Mouse (Mus musculus): ENCODE data around the gene Degs1. TPM values are rescaled to one million over a fixed set of nuclear protein-coding genes. Genes with fewer than 3 reads are reported as not detected.

The Degs1 gene
- total and polyA plus RNA-seq, 3 experiments: 50.3 to 54.1 (median 51.0) TPM

- intact Hi-C loops (cut with DNase I): no loop called here
- WGBS: 86% methylated on average over 10 of the region's 10 CpGs
- no peak overlapping the region for H3K27ac ChIP-seq
- no peak for DNase-seq
- H3K4me1 ChIP-seq (ENCODE audit: control insufficient read depth, insufficient read depth, low read length): no peaks in the 10 kb centered on the region
- no peaks in the 10 kb centered on the region for H3K36me3 ChIP-seq (ENCODE audit: control insufficient read depth, insufficient read depth, low read length)
- H3K79me2 ChIP-seq (replicated peaks; ENCODE audit: control insufficient read depth, insufficient read depth, low read length): no peaks in the 10 kb centered on the region
- no peaks in the 10 kb centered on the region for H3K27me3 ChIP-seq (ENCODE audit: control insufficient read depth, insufficient read depth, low read length)
- no peak overlapping the region for H3K4me3 ChIP-seq
- TF ChIP-seq CTCF (IDR thresholded peaks at IDR 0.05) (no peak), EP300 (IDR thresholded peaks at IDR 0.05; ENCODE audit: insufficient read depth, low read depth, low read length) (no peak), POLR2A (IDR thresholded peaks at IDR 0.05; ENCODE audit: insufficient read depth, low read depth, low read length) (no peak)
- H3K9ac ChIP-seq (ENCODE audit: low read depth, low read length): no peak overlapping the region
Measured at GRCm38 (mm10) chr1:182252534-182253171, 30.0 kb downstream of the Degs1 start.

- H3K79me2 ChIP-seq (replicated peaks; ENCODE audit: control insufficient read depth, insufficient read depth, low read length): no peaks in the 10 kb centered on the region
Measured at GRCm38 (mm10) chr1:182250734-182251133, 31.9 kb downstream of the Degs1 start.

GRCm38 (mm10) chr1:182249298-182249697 is 33.3 kb downstream of the Degs1 start:
- Histone ChIP-seq H3K9ac (ENCODE audit: low read depth, low read length) (no peak overlapping the region), H3K79me2 (replicated peaks; ENCODE audit: control insufficient read depth, insufficient read depth, low read length) (no peaks in the 10 kb centered on the region), H3K4me1 (ENCODE audit: control insufficient read depth, insufficient read depth, low read length) (no peaks in the 10 kb centered on the region), H3K27me3 (ENCODE audit: control insufficient read depth, insufficient read depth, low read length) (no peaks in the 10 kb centered on the region), H3K27ac (no peak overlapping the region), H3K36me3 (ENCODE audit: control insufficient read depth, insufficient read depth, low read length) (no peaks in the 10 kb centered on the region), H3K4me3 (no peak overlapping the region)
- no peak for DNase-seq
- intact Hi-C loops (cut with DNase I): no loop called here
- WGBS: 29% methylated on average over 8 of the region's 8 CpGs
- TF ChIP-seq CTCF (IDR thresholded peaks at IDR 0.05) (no peak), EP300 (IDR thresholded peaks at IDR 0.05; ENCODE audit: insufficient read depth, low read depth, low read length) (no peak), POLR2A (IDR thresholded peaks at IDR 0.05; ENCODE audit: insufficient read depth, low read depth, low read length) (no peak)

More at GRCm38 (mm10) chr1:182250734-182251133, 31.9 kb downstream of the Degs1 start:
- DNase-seq: no peak
- 61% methylated on average over 4 of the region's 4 CpGs for WGBS
- Histone ChIP-seq H3K27me3 (ENCODE audit: control insufficient read depth, insufficient read depth, low read length) (no peaks in the 10 kb centered on the region), H3K27ac (no peak overlapping the region), H3K9ac (ENCODE audit: low read depth, low read length) (no peak overlapping the region), H3K4me3 (no peak overlapping the region), H3K36me3 (ENCODE audit: control insufficient read depth, insufficient read depth, low read length) (no peaks in the 10 kb centered on the region), H3K4me1 (ENCODE audit: control insufficient read depth, insufficient read depth, low read length) (no peaks in the 10 kb centered on the region)
- no peak for TF ChIP-seq EP300 (IDR thresholded peaks at IDR 0.05; ENCODE audit: insufficient read depth, low read depth, low read length)
- intact Hi-C loops (cut with DNase I): no loop called here

GRCm38 (mm10) chr1:182245003-182245402 is 37.6 kb downstream of the Degs1 start:
- DNase-seq: no peak
- intact Hi-C loops (cut with DNase I): no loop called here
- Histone ChIP-seq H3K36me3 (ENCODE audit: control insufficient read depth, insufficient read depth, low read length) (no peaks in the 10 kb centered on the region), H3K79me2 (replicated peaks; ENCODE audit: control insufficient read depth, insufficient read depth, low read length) (no peaks in the 10 kb centered on the region), H3K27me3 (ENCODE audit: control insufficient read depth, insufficient read depth, low read length) (no peaks in the 10 kb centered on the region), H3K9ac (ENCODE audit: low read depth, low read length) (no peak overlapping the region), H3K4me3 (no peak overlapping the region), H3K4me1 (ENCODE audit: control insufficient read depth, insufficient read depth, low read length) (no peaks in the 10 kb centered on the region), H3K27ac (no peak overlapping the region)
- WGBS: 92% methylated on average over 5 of the region's 5 CpGs
- TF ChIP-seq EP300 (IDR thresholded peaks at IDR 0.05; ENCODE audit: insufficient read depth, low read depth, low read length) (no peak), CTCF (IDR thresholded peaks at IDR 0.05) (no peak), POLR2A (IDR thresholded peaks at IDR 0.05; ENCODE audit: insufficient read depth, low read depth, low read length) (no peak)

GRCm38 (mm10) chr1:182238056-182238703 is 44.4 kb downstream of the Degs1 start:
- Histone ChIP-seq H3K27me3 (ENCODE audit: control insufficient read depth, insufficient read depth, low read length) (no peaks in the 10 kb centered on the region), H3K79me2 (replicated peaks; ENCODE audit: control insufficient read depth, insufficient read depth, low read length) (no peaks in the 10 kb centered on the region), H3K36me3 (ENCODE audit: control insufficient read depth, insufficient read depth, low read length) (no peaks in the 10 kb centered on the region), H3K4me3 (no peak overlapping the region), H3K27ac (no peak overlapping the region), H3K4me1 (ENCODE audit: control insufficient read depth, insufficient read depth, low read length) (no peaks in the 10 kb centered on the region), H3K9ac (ENCODE audit: low read depth, low read length) (no peak overlapping the region)
- intact Hi-C loops (cut with DNase I): no loop called here
- 34% methylated on average over 7 of the region's 7 CpGs for WGBS
- TF ChIP-seq EP300 (IDR thresholded peaks at IDR 0.05; ENCODE audit: insufficient read depth, low read depth, low read length) (no peak), POLR2A (IDR thresholded peaks at IDR 0.05; ENCODE audit: insufficient read depth, low read depth, low read length) (no peak), CTCF (IDR thresholded peaks at IDR 0.05) (no peak)
- DNase-seq: no peak

GRCm38 (mm10) chr1:182237386-182237785 is 45.2 kb downstream of the Degs1 start:
- 54% methylated on average over 1 of the region's 1 CpGs for WGBS
- intact Hi-C loops (cut with DNase I): no loop called here

More at GRCm38 (mm10) chr1:182237386-182237785, 45.2 kb downstream of the Degs1 start:
- Histone ChIP-seq H3K9ac (ENCODE audit: low read depth, low read length) (no peak overlapping the region), H3K36me3 (ENCODE audit: control insufficient read depth, insufficient read depth, low read length) (no peaks in the 10 kb centered on the region), H3K4me3 (no peak overlapping the region), H3K27me3 (ENCODE audit: control insufficient read depth, insufficient read depth, low read length) (no peaks in the 10 kb centered on the region), H3K27ac (no peak overlapping the region), H3K4me1 (ENCODE audit: control insufficient read depth, insufficient read depth, low read length) (no peaks in the 10 kb centered on the region), H3K79me2 (replicated peaks; ENCODE audit: control insufficient read depth, insufficient read depth, low read length) (no peaks in the 10 kb centered on the region)
- TF ChIP-seq EP300 (IDR thresholded peaks at IDR 0.05; ENCODE audit: insufficient read depth, low read depth, low read length): no peak
- TF ChIP-seq POLR2A (IDR thresholded peaks at IDR 0.05; ENCODE audit: insufficient read depth, low read depth, low read length): no peak
- no peak for TF ChIP-seq CTCF (IDR thresholded peaks at IDR 0.05)
- DNase-seq: no peak

Measured in heart, adult 2 months (tissue).